In the genomic region with DNA sequence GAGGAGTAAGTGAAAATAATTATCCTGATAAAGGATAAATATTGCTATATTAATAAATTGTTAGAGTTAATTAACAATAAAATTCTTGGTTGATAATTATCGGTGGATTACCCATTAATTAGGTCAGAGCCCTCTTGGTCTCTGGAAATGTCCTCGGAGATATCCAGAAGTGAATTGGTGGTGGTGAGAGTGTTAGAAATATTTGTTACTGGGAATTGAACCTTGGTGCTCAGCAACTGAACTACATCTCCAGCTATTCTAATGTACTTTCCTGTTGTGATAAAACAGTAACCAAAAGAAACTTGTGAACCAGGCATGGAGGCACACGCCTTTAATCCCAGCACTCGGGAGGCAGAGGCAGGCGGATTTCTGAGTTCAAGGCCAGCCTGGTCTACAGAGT, we compare ENCODE assay signal across 46 mouse cellular contexts. TPM values are rescaled to one million over a fixed set of nuclear protein-coding genes. Genes with fewer than 3 reads are reported as not detected.
"Had no signal": no experiment of that assay in that cellular context is flagged by ENCODE, and none has a peak within 500 bp of the region (broad histone marks: within the 10 kb centered on the region; RNA-seq: fewer than 3 reads in every experiment).

No protein-coding gene starts in this region.

- H3K4me3 ChIP-seq: left cerebral cortex, adult 2 months; limb, embryonic 10.5 days; limb, embryonic 12.5 days; limb, embryonic 13.5 days; limb, embryonic 15.5 days; liver, embryonic 13.5 days; liver, embryonic 15.5 days; lung, embryonic 15.5 days; megakaryocyte, embryonic 14.5 days; midbrain, embryonic 12.5 days; midbrain, embryonic 13.5 days; midbrain, embryonic 15.5 days; myocyte; neural tube, embryonic 12.5 days; neural tube, embryonic 13.5 days had no signal

- DNase-seq: left cerebral cortex, postnatal 4 days; liver; liver, embryonic 13.5 days; liver, postnatal 0 days; lung, adult 18-20 months; lung, adult 2 months; lung, embryonic 14.5 days; lung, postnatal 10 days; lung, postnatal 14 days; lung, postnatal 36 days; lung, postnatal 4 days; midbrain, embryonic 14.5 days had no signal

- H3K27me3 ChIP-seq: limb, embryonic 12.5 days; limb, embryonic 13.5 days; limb, embryonic 15.5 days; liver, embryonic 13.5 days; liver, embryonic 15.5 days; lung, embryonic 15.5 days; midbrain, embryonic 12.5 days; midbrain, embryonic 13.5 days; midbrain, embryonic 15.5 days; neural tube, embryonic 12.5 days; neural tube, embryonic 13.5 days had no signal

- ATAC-seq: liver, postnatal 0 days; lung, postnatal 0 days; midbrain, embryonic 13.5 days; midbrain, embryonic 15.5 days; midbrain, embryonic 16.5 days had no signal

- H3K27ac ChIP-seq: left cerebral cortex, adult 2 months; limb, embryonic 10.5 days; limb, embryonic 12.5 days; limb, embryonic 13.5 days; limb, embryonic 15.5 days; liver, embryonic 13.5 days; liver, embryonic 14.5 days; liver, embryonic 15.5 days; lung, embryonic 15.5 days; macrophage; midbrain, embryonic 12.5 days; midbrain, embryonic 13.5 days; midbrain, embryonic 15.5 days; neural tube, embryonic 12.5 days; neural tube, embryonic 13.5 days had no signal

- H3K4me2 ChIP-seq: limb, embryonic 12.5 days; limb, embryonic 13.5 days; limb, embryonic 15.5 days; liver, embryonic 11.5 days; liver, embryonic 13.5 days; liver, embryonic 15.5 days; lung, embryonic 14.5 days; lung, embryonic 15.5 days; midbrain, embryonic 12.5 days; midbrain, embryonic 13.5 days; midbrain, embryonic 15.5 days; neural tube, embryonic 12.5 days; neural tube, embryonic 13.5 days had no signal

- H3K36me3 ChIP-seq: limb, embryonic 10.5 days; limb, embryonic 12.5 days; limb, embryonic 13.5 days; limb, embryonic 15.5 days; liver, embryonic 13.5 days; liver, embryonic 15.5 days; lung, embryonic 15.5 days; midbrain, embryonic 12.5 days; midbrain, embryonic 13.5 days; midbrain, embryonic 15.5 days; neural tube, embryonic 12.5 days; neural tube, embryonic 13.5 days had no signal

- H3K9me3 ChIP-seq: limb, embryonic 10.5 days; limb, embryonic 12.5 days; limb, embryonic 13.5 days; limb, embryonic 15.5 days; liver, embryonic 13.5 days; liver, embryonic 15.5 days; lung, embryonic 15.5 days; midbrain, embryonic 12.5 days; midbrain, embryonic 13.5 days; midbrain, embryonic 15.5 days; neural tube, embryonic 12.5 days; neural tube, embryonic 13.5 days had no signal

- H3K9ac ChIP-seq: limb, embryonic 12.5 days; limb, embryonic 13.5 days; limb, embryonic 15.5 days; liver, embryonic 13.5 days; liver, embryonic 14.5 days; liver, embryonic 15.5 days; liver, postnatal 0 days; lung, embryonic 14.5 days; lung, embryonic 15.5 days; midbrain, embryonic 12.5 days; midbrain, embryonic 13.5 days; midbrain, embryonic 15.5 days; neural tube, embryonic 12.5 days; neural tube, embryonic 13.5 days had no signal

- H3K4me1 ChIP-seq: limb, embryonic 15.5 days; lung, embryonic 15.5 days; megakaryocyte, embryonic 14.5 days; midbrain, embryonic 12.5 days; neural tube, embryonic 12.5 days; neural tube, embryonic 13.5 days had no signal

RNA-seq across cellular contexts. Expression of a gene that starts 27.5 kb away (rescaled TPM):
- total RNA-seq: left cerebral cortex, adult 2 months; left cerebral cortex, adult 8-10 months; left cerebral cortex, postnatal 10 days; left cerebral cortex, postnatal 14 days; left cerebral cortex, postnatal 25 days; left cerebral cortex, postnatal 36 days; left cerebral cortex, postnatal 4 days; megakaryocyte progenitor cell, adult 5-6 weeks; megakaryocyte, adult 5-6 weeks; megakaryocyte-erythroid progenitor cell, adult 5-6 weeks; midbrain, postnatal 0 days; monocyte, adult 5-6 weeks had no signal
- polyA plus RNA-seq: limb, embryonic 10.5 days; limb, embryonic 11.5 days; limb, embryonic 12.5 days; limb, embryonic 13.5 days; limb, embryonic 14.5 days; limb, embryonic 15.5 days; liver, embryonic 11.5 days; liver, embryonic 13.5 days; liver, embryonic 14.5 days; liver, embryonic 15.5 days; liver, embryonic 16.5 days; liver, postnatal 0 days; lung, adult 2 months; lung, embryonic 14.5 days; lung, embryonic 15.5 days; lung, embryonic 16.5 days; lung, postnatal 0 days; macrophage; midbrain, embryonic 12.5 days; midbrain, embryonic 13.5 days; midbrain, embryonic 14.5 days; midbrain, embryonic 15.5 days; midbrain, embryonic 16.5 days; midbrain, postnatal 0 days; myocyte; neural tube, embryonic 11.5 days; neural tube, embryonic 12.5 days; neural tube, embryonic 13.5 days had no signal

RNA-seq across cellular contexts. Expression of a gene that starts 59.2 kb away (rescaled TPM):
- total RNA-seq: left cerebral cortex, adult 2 months; left cerebral cortex, adult 8-10 months; left cerebral cortex, postnatal 10 days; left cerebral cortex, postnatal 14 days; left cerebral cortex, postnatal 25 days; left cerebral cortex, postnatal 36 days; left cerebral cortex, postnatal 4 days; megakaryocyte progenitor cell, adult 5-6 weeks; megakaryocyte, adult 5-6 weeks; megakaryocyte-erythroid progenitor cell, adult 5-6 weeks; midbrain, postnatal 0 days; monocyte, adult 5-6 weeks had no signal
- polyA plus RNA-seq: limb, embryonic 10.5 days; limb, embryonic 11.5 days; limb, embryonic 12.5 days; limb, embryonic 13.5 days; limb, embryonic 14.5 days; limb, embryonic 15.5 days; liver, embryonic 11.5 days; liver, embryonic 13.5 days; liver, embryonic 14.5 days; liver, embryonic 15.5 days; liver, embryonic 16.5 days; liver, postnatal 0 days; lung, adult 2 months; lung, embryonic 14.5 days; lung, embryonic 15.5 days; lung, embryonic 16.5 days; lung, postnatal 0 days; macrophage; midbrain, embryonic 12.5 days; midbrain, embryonic 13.5 days; midbrain, embryonic 14.5 days; midbrain, embryonic 15.5 days; midbrain, embryonic 16.5 days; midbrain, postnatal 0 days; myocyte; neural tube, embryonic 11.5 days; neural tube, embryonic 12.5 days; neural tube, embryonic 13.5 days had no signal

RNA-seq across cellular contexts. Expression of a gene that starts 59.4 kb away (rescaled TPM):
- total RNA-seq: left cerebral cortex, adult 2 months; left cerebral cortex, adult 8-10 months; left cerebral cortex, postnatal 10 days; left cerebral cortex, postnatal 14 days; left cerebral cortex, postnatal 25 days; left cerebral cortex, postnatal 36 days; left cerebral cortex, postnatal 4 days; megakaryocyte progenitor cell, adult 5-6 weeks; megakaryocyte, adult 5-6 weeks; megakaryocyte-erythroid progenitor cell, adult 5-6 weeks; midbrain, postnatal 0 days; monocyte, adult 5-6 weeks had no signal
- polyA plus RNA-seq: limb, embryonic 10.5 days; limb, embryonic 11.5 days; limb, embryonic 12.5 days; limb, embryonic 13.5 days; limb, embryonic 14.5 days; limb, embryonic 15.5 days; liver, embryonic 11.5 days; liver, embryonic 13.5 days; liver, embryonic 14.5 days; liver, embryonic 15.5 days; liver, embryonic 16.5 days; liver, postnatal 0 days; lung, adult 2 months; lung, embryonic 14.5 days; lung, embryonic 15.5 days; lung, embryonic 16.5 days; lung, postnatal 0 days; macrophage; midbrain, embryonic 12.5 days; midbrain, embryonic 13.5 days; midbrain, embryonic 14.5 days; midbrain, embryonic 15.5 days; midbrain, embryonic 16.5 days; midbrain, postnatal 0 days; myocyte; neural tube, embryonic 11.5 days; neural tube, embryonic 12.5 days; neural tube, embryonic 13.5 days had no signal
